Mouse (Mus musculus) CH12.LX (cell line): ENCODE measurements at regions not wholly inside any gene's neighbourhood (a gene's known extent, or its start where the extent isn't known, plus 50 kb on each side); places are given as distances from the start of the nearest gene placed in this dataset.
A peak's percentile ranks its signal among the peaks of the same experiment; 100 is the strongest.

Experiments used
- DNase-seq: peaks from one replicate; pipeline ENCODE4 v3.0.0-alpha.2; 2013; ENCODE audit errors: extremely low read depth
- H3K27ac ChIP-seq: 2 replicates; pipeline ENCODE4 v1.5.1; 2012; ENCODE audit warnings: low read depth, mild to moderate bottlenecking, control low read depth, moderate library complexity; ENCODE audit not compliant: insufficient read depth
- H3K27me3 ChIP-seq: replicated peaks from 2 replicates; pipeline ENCODE3; 2012; ENCODE audit warnings: inconsistent platforms
- H3K36me3 ChIP-seq, 2 experiments: replicated peaks in 1 of 2; 2 replicates each; pipeline versions ENCODE3 to v1.6.1; 2012; ENCODE audit warnings: inconsistent platforms in 1 of 2, low read length in 1 of 2, mild to moderate bottlenecking in 1 of 2, mixed read lengths in 1 of 2, moderate library complexity in 1 of 2; ENCODE audit not compliant: control insufficient read depth in 1 of 2, insufficient read depth in 1 of 2
- H3K4me1 ChIP-seq, 2 experiments: 2 replicates each; pipeline ENCODE4 v1.6.1; 2012; ENCODE audit warnings: inconsistent platforms in 1 of 2, moderate library complexity in 1 of 2; ENCODE audit not compliant: insufficient read depth in 2 of 2, control insufficient read depth in 1 of 2
- H3K4me2 ChIP-seq: 2 replicates; pipeline ENCODE4 v1.6.1; 2012; ENCODE audit warnings: low read depth, mild to moderate bottlenecking, control low read depth; ENCODE audit not compliant: poor library complexity, insufficient read depth, severe bottlenecking
- H3K4me3 ChIP-seq, 3 experiments: fragments of 150-350 bp in 1 of 3; sonication (generic) in 1 of 3; replicated peaks in 1 of 3; 2 replicates each; pipeline versions ENCODE3 to v1.5.1; 2011 to 2012; ENCODE audit warnings: low read depth in 2 of 3, low read length in 2 of 3, mild to moderate bottlenecking in 2 of 3, moderate library complexity in 2 of 3, control low read depth in 1 of 3, improper control_type of control experiment in 1 of 3, inconsistent platforms in 1 of 3, mixed read lengths in 1 of 3; ENCODE audit not compliant: poor library complexity in 1 of 3
- H3K79me2 ChIP-seq: replicated peaks from 2 replicates; pipeline ENCODE4 v1.6.1; 2012; ENCODE audit warnings: mild to moderate bottlenecking, moderate library complexity; ENCODE audit not compliant: control insufficient read depth, poor library complexity, insufficient read depth, severe bottlenecking; ENCODE audit errors: extremely low read depth
- H3K9ac ChIP-seq: 2 replicates; pipeline ENCODE4 v1.6.1; 2012; ENCODE audit warnings: low read depth, mild to moderate bottlenecking, control low read depth, moderate library complexity; ENCODE audit not compliant: insufficient read depth
- H3K9me3 ChIP-seq: replicated peaks from 2 replicates; pipeline ENCODE3; 2012; ENCODE audit warnings: low read length, inconsistent platforms, mixed read lengths
- BHLHE40 ChIP-seq: IDR thresholded peaks from 2 replicates; pipeline ENCODE4 v1.6.1; 2011; ENCODE audit warnings: mild to moderate bottlenecking, low read depth, low read length, improper control_type of control experiment
- CHD1 ChIP-seq: IDR thresholded peaks from 2 replicates; pipeline ENCODE4 v1.6.1; 2012; ENCODE audit warnings: low read depth, low read length, improper control_type of control experiment, inconsistent platforms
- CHD2 ChIP-seq: IDR thresholded peaks from 2 replicates; pipeline ENCODE4 v1.6.1; 2011; ENCODE audit warnings: low read length, improper control_type of control experiment
- E2F4 ChIP-seq: IDR thresholded peaks from 2 replicates; pipeline ENCODE4 v1.6.1; 2011; ENCODE audit warnings: low read depth, low read length, improper control_type of control experiment; ENCODE audit not compliant: insufficient replicate concordance
- ELF1 ChIP-seq: IDR thresholded peaks from 2 replicates; pipeline ENCODE4 v1.6.1; 2014; ENCODE audit warnings: low read depth, mild to moderate bottlenecking, inconsistent platforms, low read length, improper control_type of control experiment
- EP300 ChIP-seq: IDR thresholded peaks from 2 replicates; pipeline ENCODE4 v1.6.1; 2011; ENCODE audit warnings: low read length, improper control_type of control experiment
- JUN ChIP-seq: IDR thresholded peaks from 2 replicates; pipeline ENCODE4 v1.6.1; 2011; ENCODE audit warnings: low read depth, mild to moderate bottlenecking, low read length, improper control_type of control experiment, moderate library complexity; ENCODE audit not compliant: insufficient read depth
- JUND ChIP-seq: conservative IDR thresholded peaks from 2 replicates; pipeline ENCODE4 v1.6.1; 2011; ENCODE audit warnings: low read depth, low read length, improper control_type of control experiment
- KAT2A ChIP-seq: IDR thresholded peaks from 2 replicates; pipeline ENCODE4 v1.6.1; 2012; ENCODE audit warnings: low read length, improper control_type of control experiment, inconsistent platforms; ENCODE audit not compliant: insufficient replicate concordance
- MAFK ChIP-seq: IDR thresholded peaks from 2 replicates; pipeline ENCODE4 v1.6.1; 2011; ENCODE audit warnings: low read length, improper control_type of control experiment; ENCODE audit not compliant: insufficient replicate concordance
- MXI1 ChIP-seq: IDR thresholded peaks from 2 replicates; pipeline ENCODE4 v1.6.1; 2011; ENCODE audit warnings: mild to moderate bottlenecking, low read depth, low read length, improper control_type of control experiment
- MYC ChIP-seq: IDR thresholded peaks from 2 replicates; pipeline ENCODE4 v1.6.1; 2011; ENCODE audit warnings: low read depth, mild to moderate bottlenecking, improper control_type of control experiment, low read length
- NELFE ChIP-seq: IDR thresholded peaks from 2 replicates; pipeline ENCODE4 v1.6.1; 2011; ENCODE audit warnings: low read depth, low read length, improper control_type of control experiment
- RAD21 ChIP-seq: IDR thresholded peaks from 2 replicates; pipeline ENCODE4 v1.6.1; 2011; ENCODE audit warnings: low read depth, mild to moderate bottlenecking, low read length, improper control_type of control experiment, moderate library complexity
- RCOR1 ChIP-seq: conservative IDR thresholded peaks from 2 replicates; pipeline ENCODE4 v1.6.1; 2012; ENCODE audit warnings: low read depth, mild to moderate bottlenecking, inconsistent platforms, low read length, improper control_type of control experiment
- SMC3 ChIP-seq: IDR thresholded peaks from 2 replicates; pipeline ENCODE4 v1.6.1; 2011; ENCODE audit warnings: low read depth, low read length, improper control_type of control experiment
- UBTF ChIP-seq: IDR thresholded peaks from 2 replicates; pipeline ENCODE4 v1.6.1; 2012; ENCODE audit warnings: low read depth, mild to moderate bottlenecking, inconsistent platforms, low read length, improper control_type of control experiment, moderate library complexity
- ZNF384 ChIP-seq: IDR thresholded peaks from 2 replicates; pipeline ENCODE4 v1.6.1; 2012; ENCODE audit warnings: low read depth, low read length, improper control_type of control experiment, inconsistent platforms
- dilution Hi-C: fragments of 300-500 bp; cut with MboI; formaldehyde crosslinking; loops from 2 replicates; pipeline ENCODE4 v1.14.3; 2020; ENCODE audit warnings: low sequenced_read_pairs; ENCODE audit not compliant: extremely low pct_unique_long_range_greater_than_20kb, extremely low pct_ligation_motif_present
- in situ Hi-C: fragments of 300-500 bp; cut with MboI; formaldehyde crosslinking; loops from 3 replicates; pipeline ENCODE4 v1.14.3; 2019; ENCODE audit warnings: low sequenced_read_pairs, low pct_ligation_motif_present, low pct_unique_long_range_greater_than_20kb, mixed read lengths

- Histone ChIP-seq H3K9me3 (no peaks in the 10 kb centered on the region), H3K9ac (no peak overlapping the region), H3K27me3 (no peaks in the 10 kb centered on the region), H3K27ac (no peak overlapping the region), H3K79me2 (no peaks in the 10 kb centered on the region), H3K4me2 (no peak overlapping the region), H3K36me3 (no peaks in the 10 kb centered on the region), H3K4me3 (no peak overlapping the region), H3K4me1 (no peaks in the 10 kb centered on the region)
- no peak for TF ChIP-seq SMC3
- no peak for TF ChIP-seq CHD2
- TF ChIP-seq JUN = no peak
- no peak for TF ChIP-seq JUND
- TF ChIP-seq ZNF384 = no peak
- TF ChIP-seq CHD1 = no peak
- TF ChIP-seq MYC = no peak
- TF ChIP-seq MAFK = no peak
- TF ChIP-seq BHLHE40 = no peak
- TF ChIP-seq RAD21 = no peak
- no peak for TF ChIP-seq ELF1
- TF ChIP-seq E2F4 = no peak
- TF ChIP-seq UBTF = no peak
- TF ChIP-seq RCOR1 = no peak
- TF ChIP-seq NELFE = no peak
- no peak for TF ChIP-seq MXI1
- no peak for TF ChIP-seq EP300
- no peak for TF ChIP-seq KAT2A
- no peak for DNase-seq
- dilution Hi-C loops = no loop called here
- in situ Hi-C loops = no loop called here
Observed at GRCm38 (mm10) chr6:43775525-43775924, 109.4 kb upstream of the Tpk1 start.

DNA sequence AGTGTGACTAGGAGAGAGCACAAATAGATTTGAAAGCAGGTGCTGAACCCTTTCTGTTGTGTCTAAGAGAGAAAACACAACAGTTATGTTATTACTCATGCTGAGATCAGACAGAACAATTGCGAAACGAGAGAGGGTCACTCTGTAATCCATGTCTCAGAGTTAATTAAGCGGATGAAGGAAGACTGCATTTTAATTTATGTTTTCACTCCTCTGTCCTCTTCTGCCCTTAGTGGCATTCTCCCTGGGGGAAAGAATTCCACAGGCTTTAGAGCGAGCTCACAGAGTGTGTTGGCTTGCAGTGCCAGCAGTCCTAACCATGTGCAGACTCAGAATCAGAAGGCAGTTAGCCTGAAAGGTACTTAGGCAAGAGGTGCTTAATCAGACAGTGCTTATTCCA, 108.4 kb upstream of the Tpk1 start:
- H3K4me2 ChIP-seq = 0 out of 2 replicates have a peak overlapping the region, but pooled peaks have one; percentile 4
- dilution Hi-C loops (no loop called here), in situ Hi-C loops (no loop called here)

More for the DNA sequence above, 108.4 kb upstream of the Tpk1 start:
- Histone ChIP-seq H3K4me1 (no peaks in the 10 kb centered on the region), H3K9ac (no peak overlapping the region), H3K27me3 (no peaks in the 10 kb centered on the region), H3K4me3 (no peak overlapping the region), H3K27ac (no peak overlapping the region), H3K9me3 (no peaks in the 10 kb centered on the region), H3K79me2 (no peaks in the 10 kb centered on the region), H3K36me3 (no peaks in the 10 kb centered on the region)
- TF ChIP-seq JUND (0 out of 2 replicates have a peak, but pooled peaks have one; percentile 39), E2F4 (no peak)
- no peak for DNase-seq
